Mouse (Mus musculus) embryonic facial prominence, embryonic 15.5 days (tissue): ENCODE data around the gene Olfr70. TPM values are rescaled to one million over a fixed set of nuclear protein-coding genes. Genes with fewer than 3 reads are reported as not detected.

Source experiments
- ATAC-seq: fragments of 200-750 bp; cut with Nextera tagmentation; 2 replicates; pipeline ENCODE4 v1.8.0; 2017; ENCODE audit warnings: low read depth, moderate TSS enrichment; ENCODE audit not compliant: insufficient number of reproducible peaks, low FRiP score, low TSS enrichment
- H3K27ac ChIP-seq: fragments of 300-500 bp; sonication (generic); replicated peaks from 2 replicates; pipeline ENCODE4 v1.5.1; 2015; ENCODE audit warnings: mild to moderate bottlenecking, inconsistent platforms
- H3K27me3 ChIP-seq: fragments of 300-500 bp; sonication (generic); 2 replicates; pipeline ENCODE4 v1.6.1; 2015; ENCODE audit warnings: inconsistent platforms
- H3K36me3 ChIP-seq: fragments of 300-500 bp; sonication (generic); 2 replicates; pipeline ENCODE4 v1.6.1; 2015; ENCODE audit warnings: mild to moderate bottlenecking, inconsistent platforms
- H3K4me1 ChIP-seq: fragments of 300-500 bp; sonication (generic); 2 replicates; pipeline ENCODE4 v1.6.1; 2015; ENCODE audit warnings: inconsistent platforms
- H3K4me2 ChIP-seq: fragments of 300-500 bp; sonication (generic); replicated peaks from 2 replicates; pipeline ENCODE4 v1.6.1; 2015; ENCODE audit warnings: mild to moderate bottlenecking, inconsistent platforms
- H3K4me3 ChIP-seq: fragments of 300-500 bp; sonication (generic); replicated peaks from 2 replicates; pipeline ENCODE4 v1.5.1; 2015; ENCODE audit warnings: mild to moderate bottlenecking, inconsistent platforms
- H3K9ac ChIP-seq: fragments of 300-500 bp; sonication (generic); 2 replicates; pipeline ENCODE4 v1.6.1; 2015; ENCODE audit warnings: inconsistent platforms
- H3K9me3 ChIP-seq: fragments of 300-500 bp; sonication (generic); replicated peaks from 2 replicates; pipeline ENCODE4 v1.6.1; 2016; ENCODE audit warnings: inconsistent platforms
- WGBS: fragments of 180-500 bp; shearing (Covaris S2); methylation state at CpG from one replicate; pipeline ENCODE4 v1.1.7; 2015; 5-methylcytosine and 5-hydroxymethylcytosine counted together
- polyA plus RNA-seq: library from polyadenylated mRNA; unstranded; fragments of >200 nt; fragmentation: Nextera tagmentation; extraction: Ambion mirVana; gene quantifications from 2 replicates; pipeline ENCODE4 v1.2.1, GENCODE M21; 2015

The Olfr70 gene
- polyA plus RNA-seq, 1 experiment from 2014 or later = not detected

DNA sequence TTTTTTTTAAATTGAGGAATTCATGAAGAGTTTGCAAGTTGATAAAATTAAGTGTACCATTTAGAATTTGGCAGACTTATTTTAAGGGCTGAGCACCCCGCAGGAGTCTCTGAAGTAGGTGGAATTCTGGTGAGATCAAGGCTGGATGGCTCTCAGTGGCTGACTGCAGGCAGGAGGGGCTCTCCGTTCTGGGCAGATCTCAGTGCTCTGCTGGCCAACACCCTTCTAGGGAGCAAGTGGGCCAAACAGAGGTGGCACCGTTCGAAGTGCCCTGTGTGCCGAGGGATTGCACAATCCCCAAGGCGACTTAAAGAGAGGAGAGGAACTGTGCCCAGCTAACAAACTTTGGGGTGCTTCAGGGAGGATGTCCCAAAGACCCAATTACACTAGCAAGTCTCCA lies 9.3 kb upstream of the Olfr70 start, which contains the start of gene Olfr71:
TSS of gene Olfr71 (minus strand) at position 387 of the 400 bp plus-strand sequence.
- Histone ChIP-seq H3K4me3 (no peak within 1 kb of the TSS), H3K4me1 (peaks cover 6% of the 10 kb centered on the region; the same call in 1 of the 2 replicates), H3K27ac (no peak within 1 kb of the TSS), H3K36me3 (no peaks in the 10 kb centered on the region), H3K9me3 (no peaks in the 10 kb centered on the region), H3K4me2 (no peak within 1 kb of the TSS), H3K9ac (no peak within 1 kb of the TSS), H3K27me3 (no peaks in the 10 kb centered on the region)
- WGBS = 60% methylated on average over 6 of the region's 6 CpGs
- no peak for ATAC-seq

DNA sequence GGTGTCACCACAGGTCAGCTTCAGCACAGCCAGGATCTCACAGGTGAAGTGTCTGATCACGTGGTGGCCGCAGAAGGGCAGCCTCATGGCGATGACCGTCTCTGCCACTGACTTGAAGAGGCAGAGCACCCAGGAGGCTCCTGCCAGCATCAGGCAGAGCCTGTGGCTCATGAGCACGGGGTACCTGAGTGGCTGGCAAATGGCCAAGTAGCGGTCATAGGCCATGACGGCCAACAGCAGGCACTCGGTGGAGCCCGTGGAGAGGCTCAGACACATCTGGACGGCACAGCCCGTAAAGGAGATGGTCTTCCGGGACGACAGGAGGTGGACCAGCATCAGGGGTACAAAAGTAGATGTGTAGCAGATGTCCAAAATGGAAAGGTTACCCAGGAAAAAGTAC lies 5.4 kb upstream of the Olfr70 start:
- Histone ChIP-seq H3K36me3 (no peaks in the 10 kb centered on the region), H3K9me3 (no peaks in the 10 kb centered on the region), H3K27me3 (no peaks in the 10 kb centered on the region), H3K4me1 (no peaks in the 10 kb centered on the region), H3K9ac (no peak overlapping the region), H3K4me3 (no peak overlapping the region), H3K27ac (no peak overlapping the region), H3K4me2 (no peak overlapping the region)
- ATAC-seq = no peak
- 82% methylated on average over 13 of the region's 13 CpGs for WGBS

DNA sequence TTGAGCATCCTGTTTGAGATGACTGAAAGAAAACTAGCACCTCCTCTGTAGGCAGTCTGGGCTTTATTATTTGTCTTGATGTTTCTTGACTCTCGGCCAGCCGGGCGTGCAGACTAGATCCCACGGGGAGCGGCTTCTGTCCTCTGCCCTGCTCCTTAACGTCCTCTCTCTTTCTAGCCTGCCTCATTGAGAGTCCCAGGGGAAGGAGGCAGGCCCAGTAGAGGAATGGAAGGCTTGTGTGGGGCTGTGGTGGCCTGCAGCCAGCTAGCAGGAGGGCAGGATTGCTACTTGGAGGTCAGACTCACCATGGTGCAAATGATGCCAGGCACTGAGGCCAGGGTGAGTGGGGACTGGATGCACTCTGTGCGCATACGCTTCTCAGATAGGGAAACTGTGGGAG lies 3.2 kb upstream of the Olfr70 start:
- ATAC-seq = no peak

DNA sequence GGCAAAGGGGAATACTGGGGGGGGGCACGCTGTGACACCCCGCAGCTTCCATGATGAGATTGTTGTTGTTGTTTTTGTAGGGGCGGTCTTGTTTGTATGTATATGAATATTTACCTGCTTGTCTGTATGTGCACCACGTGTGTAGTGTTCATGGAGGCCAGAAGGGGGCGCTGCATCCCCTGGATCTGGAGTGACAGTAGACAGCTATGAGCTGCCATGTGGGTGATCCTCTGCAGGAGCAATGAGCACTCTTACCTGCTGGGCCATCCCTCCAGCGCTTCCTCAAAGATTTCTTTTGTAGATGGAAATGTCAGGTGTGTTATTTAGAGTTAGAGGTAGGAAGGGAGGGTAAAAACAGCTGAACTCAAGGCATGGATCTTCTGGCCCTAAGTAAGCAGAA lies 2.8 kb upstream of the Olfr70 start:
- Histone ChIP-seq H3K9me3 (no peaks in the 10 kb centered on the region), H3K4me2 (no peak overlapping the region), H3K4me1 (no peaks in the 10 kb centered on the region), H3K4me3 (no peak overlapping the region), H3K27ac (no peak overlapping the region), H3K27me3 (no peaks in the 10 kb centered on the region), H3K36me3 (no peaks in the 10 kb centered on the region), H3K9ac (no peak overlapping the region)
- no peak for ATAC-seq
- WGBS = 77% methylated on average over 6 of the region's 6 CpGs

More for the DNA sequence above, 3.2 kb upstream of the Olfr70 start:
- no peak overlapping the region for H3K9ac ChIP-seq
- H3K27me3 ChIP-seq = no peaks in the 10 kb centered on the region
- no peaks in the 10 kb centered on the region for H3K9me3 ChIP-seq
- H3K36me3 ChIP-seq = no peaks in the 10 kb centered on the region
- no peaks in the 10 kb centered on the region for H3K4me1 ChIP-seq
- H3K4me3 ChIP-seq = no peak overlapping the region
- no peak overlapping the region for H3K4me2 ChIP-seq
- no peak overlapping the region for H3K27ac ChIP-seq
- 76% methylated on average over 8 of the region's 8 CpGs for WGBS

DNA sequence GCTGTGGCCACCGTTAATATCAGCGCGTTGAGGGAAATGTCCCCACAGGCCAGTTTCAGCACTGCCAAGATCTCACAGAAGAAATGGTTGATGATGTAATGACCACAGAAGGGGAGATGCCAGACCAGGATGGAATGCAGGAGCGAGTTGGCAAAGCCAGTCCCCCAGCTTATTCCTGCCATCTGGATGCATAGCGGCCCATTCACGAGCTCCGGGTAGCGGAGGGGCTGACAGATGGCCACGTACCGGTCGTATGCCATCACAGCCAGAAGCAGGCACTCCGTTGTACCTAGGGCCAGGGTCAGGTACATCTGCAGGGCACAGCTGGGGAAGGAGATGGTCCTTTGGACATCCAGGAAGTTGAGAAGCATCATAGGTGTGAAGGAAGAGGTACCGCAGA lies 4.0 kb downstream of the Olfr70 start:
- Histone ChIP-seq H3K4me1 (0 out of 2 replicates have a peak, but pooled peaks cover 7% of the 10 kb centered on the region), H3K4me2 (no peak overlapping the region), H3K27ac (no peak overlapping the region), H3K4me3 (no peak overlapping the region), H3K27me3 (no peaks in the 10 kb centered on the region), H3K9me3 (no peaks in the 10 kb centered on the region), H3K9ac (no peak overlapping the region), H3K36me3 (no peaks in the 10 kb centered on the region)
- WGBS = 86% methylated on average over 13 of the region's 13 CpGs
- no peak for ATAC-seq

DNA sequence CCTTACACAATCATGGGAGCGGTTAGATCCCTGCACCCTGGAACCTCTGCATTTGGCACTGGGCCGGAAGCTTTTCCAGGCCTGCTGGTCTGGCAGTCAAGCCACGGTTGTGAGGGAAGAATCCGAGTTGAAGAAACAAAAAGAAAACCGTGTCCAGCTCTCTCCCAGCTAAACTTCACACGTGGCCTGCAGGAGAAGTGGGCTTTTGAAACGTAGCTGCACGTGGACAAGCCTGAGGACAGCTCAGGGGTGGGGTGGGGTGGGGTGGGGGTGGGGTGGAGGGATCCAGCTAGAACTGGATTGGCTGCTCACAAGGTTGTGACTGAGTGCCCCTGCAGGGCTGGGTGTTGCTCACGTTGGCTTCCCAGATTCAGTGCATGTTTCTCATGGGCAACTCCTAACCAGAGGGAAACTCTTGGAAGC lies 5.3 kb downstream of the Olfr70 start:
- Histone ChIP-seq H3K27me3 (no peaks in the 10 kb centered on the region), H3K4me3 (no peak overlapping the region), H3K36me3 (no peaks in the 10 kb centered on the region; the same call in 1 of the 2 replicates), H3K4me2 (no peak overlapping the region), H3K9me3 (no peaks in the 10 kb centered on the region), H3K27ac (no peak overlapping the region), H3K9ac (no peak overlapping the region), H3K4me1 (0 out of 2 replicates have a peak, but pooled peaks cover 7% of the 10 kb centered on the region)
- WGBS = 21% methylated on average over 9 of the region's 9 CpGs
- ATAC-seq = no peak

DNA sequence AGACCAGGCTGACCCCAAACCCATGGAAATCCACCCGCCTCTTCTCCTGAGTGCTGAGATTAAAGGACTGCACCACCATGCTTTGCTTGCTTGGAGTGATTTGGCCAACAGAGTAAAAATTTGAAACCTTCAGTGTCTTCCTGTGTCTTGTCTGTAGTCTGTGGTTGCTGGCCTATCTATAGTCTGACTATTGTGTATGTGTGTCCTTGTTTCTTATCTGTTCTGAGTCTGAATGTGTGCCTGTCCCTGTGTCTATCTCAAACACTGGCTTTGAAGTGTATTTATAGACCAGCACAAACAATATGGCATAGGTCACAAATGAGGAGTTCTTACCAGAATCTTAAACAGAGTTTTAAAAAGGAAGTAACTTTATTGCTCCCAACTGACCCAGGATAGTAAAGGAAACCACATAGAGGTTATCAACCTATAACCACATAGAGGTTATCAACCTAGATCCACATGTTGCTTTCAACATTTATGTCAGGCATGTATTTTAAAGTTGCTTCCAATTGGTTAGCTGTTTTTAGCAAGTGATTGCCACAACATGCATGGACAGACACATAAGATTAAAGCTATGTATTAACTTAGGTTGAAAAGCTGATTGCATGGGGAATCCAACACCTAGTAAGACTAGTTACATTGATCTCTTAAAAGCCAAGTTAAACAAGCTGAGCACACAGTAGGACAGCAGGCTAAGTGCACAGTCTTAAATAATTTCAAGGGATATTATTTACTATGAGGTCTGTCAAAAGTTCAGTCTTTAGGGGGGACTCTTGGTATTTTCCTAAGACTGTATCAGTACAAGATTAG lies 6.0 kb downstream of the Olfr70 start:
- WGBS = 84% methylated on average over 1 of the region's 1 CpGs
- H3K27ac ChIP-seq = no peak overlapping the region
- peaks cover 6% of the 10 kb centered on the region for H3K36me3 ChIP-seq
- H3K9me3 ChIP-seq = no peaks in the 10 kb centered on the region
- ATAC-seq = no peak
- H3K9ac ChIP-seq = no peak overlapping the region
- H3K4me2 ChIP-seq = no peak overlapping the region
- H3K27me3 ChIP-seq = no peaks in the 10 kb centered on the region
- H3K4me3 ChIP-seq = no peak overlapping the region
- H3K4me1 ChIP-seq = 0 out of 2 replicates have a peak, but pooled peaks cover 7% of the 10 kb centered on the region

DNA sequence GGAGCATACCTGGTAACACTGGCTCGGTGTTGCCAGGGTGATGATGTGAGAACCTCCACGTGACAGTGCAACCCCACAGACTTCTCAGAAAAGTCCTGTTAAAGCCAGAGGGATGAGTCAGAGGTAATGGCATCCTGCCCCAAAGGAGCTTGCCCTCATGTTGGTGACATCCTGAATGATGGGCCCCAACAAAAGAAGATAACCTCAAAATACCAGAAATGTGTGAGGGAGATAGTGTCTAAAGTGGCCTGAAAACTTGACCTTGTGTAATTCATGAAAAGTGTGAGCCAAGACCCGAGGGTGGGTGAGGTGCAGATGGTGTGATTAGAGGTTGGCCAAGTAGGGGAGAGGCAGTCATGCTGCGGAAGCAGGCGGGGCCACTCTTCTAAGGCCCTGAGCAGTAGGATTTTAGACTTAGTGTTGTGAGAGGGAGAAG lies 6.8 kb downstream of the Olfr70 start:
- Histone ChIP-seq H3K27me3 (no peaks in the 10 kb centered on the region), H3K4me2 (no peak overlapping the region), H3K9ac (no peak overlapping the region), H3K27ac (no peak overlapping the region), H3K36me3 (peaks cover 12% of the 10 kb centered on the region), H3K9me3 (no peaks in the 10 kb centered on the region), H3K4me3 (no peak overlapping the region), H3K4me1 (0 out of 2 replicates have a peak, but pooled peaks cover 7% of the 10 kb centered on the region)
- 67% methylated on average over 5 of the region's 5 CpGs for WGBS
- no peak for ATAC-seq

DNA sequence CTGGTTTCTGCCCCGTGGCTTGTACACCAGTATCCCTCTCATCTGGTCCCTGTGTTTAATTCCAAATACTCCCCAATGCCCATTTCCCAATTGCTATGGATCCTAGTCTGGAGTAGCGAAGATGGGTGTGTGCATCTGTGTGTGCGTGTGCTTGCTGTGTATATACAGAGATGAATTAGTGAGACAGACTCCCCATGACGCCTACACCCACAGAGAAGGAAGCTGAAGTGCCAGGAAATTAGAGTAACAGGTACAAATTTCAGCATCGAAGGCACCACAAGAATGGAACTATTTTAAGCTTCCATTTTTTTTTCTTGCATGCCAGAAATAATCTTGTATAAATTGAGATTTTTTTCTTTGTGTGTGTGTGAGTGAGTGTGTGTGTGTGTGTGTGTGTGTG lies 9.6 kb downstream of the Olfr70 start:
- H3K4me3 ChIP-seq = no peak overlapping the region
- no peak overlapping the region for H3K27ac ChIP-seq
- ATAC-seq = no peak
- no peak overlapping the region for H3K4me2 ChIP-seq
- 0 out of 2 replicates have a peak, but pooled peaks cover 7% of the 10 kb centered on the region for H3K4me1 ChIP-seq
- H3K36me3 ChIP-seq = peaks cover 25% of the 10 kb centered on the region
- H3K9me3 ChIP-seq = no peaks in the 10 kb centered on the region
- no peaks in the 10 kb centered on the region for H3K27me3 ChIP-seq
- no peak overlapping the region for H3K9ac ChIP-seq
- 74% methylated on average over 5 of the region's 5 CpGs for WGBS

DNA sequence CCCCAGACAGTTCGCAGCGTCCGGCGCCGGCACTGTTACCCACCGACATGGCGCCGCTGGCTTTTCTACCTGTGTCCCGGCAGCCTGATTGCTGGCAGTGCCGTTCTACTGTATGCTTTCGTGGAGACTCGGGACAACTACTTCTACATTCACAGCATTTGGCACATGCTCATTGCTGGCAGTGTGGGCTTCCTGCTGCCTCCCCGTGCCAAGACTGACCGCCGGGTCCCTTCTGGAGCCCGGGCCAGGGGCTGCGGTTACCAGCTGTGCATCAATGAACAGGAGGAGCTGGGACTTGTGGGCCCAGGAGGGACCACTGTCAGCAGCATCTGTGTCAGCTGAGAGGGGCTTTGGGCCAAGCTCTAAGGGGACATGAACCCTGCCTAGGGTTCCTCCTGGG lies 10.6 kb downstream of the Olfr70 start:
- Histone ChIP-seq H3K4me2 (no peak overlapping the region), H3K9me3 (no peaks in the 10 kb centered on the region), H3K9ac (no peak overlapping the region), H3K27me3 (no peaks in the 10 kb centered on the region), H3K4me3 (no peak overlapping the region), H3K4me1 (no peaks in the 10 kb centered on the region), H3K27ac (no peak overlapping the region), H3K36me3 (peaks cover 33% of the 10 kb centered on the region)
- ATAC-seq = no peak
- WGBS = 93% methylated on average over 17 of the region's 17 CpGs

DNA sequence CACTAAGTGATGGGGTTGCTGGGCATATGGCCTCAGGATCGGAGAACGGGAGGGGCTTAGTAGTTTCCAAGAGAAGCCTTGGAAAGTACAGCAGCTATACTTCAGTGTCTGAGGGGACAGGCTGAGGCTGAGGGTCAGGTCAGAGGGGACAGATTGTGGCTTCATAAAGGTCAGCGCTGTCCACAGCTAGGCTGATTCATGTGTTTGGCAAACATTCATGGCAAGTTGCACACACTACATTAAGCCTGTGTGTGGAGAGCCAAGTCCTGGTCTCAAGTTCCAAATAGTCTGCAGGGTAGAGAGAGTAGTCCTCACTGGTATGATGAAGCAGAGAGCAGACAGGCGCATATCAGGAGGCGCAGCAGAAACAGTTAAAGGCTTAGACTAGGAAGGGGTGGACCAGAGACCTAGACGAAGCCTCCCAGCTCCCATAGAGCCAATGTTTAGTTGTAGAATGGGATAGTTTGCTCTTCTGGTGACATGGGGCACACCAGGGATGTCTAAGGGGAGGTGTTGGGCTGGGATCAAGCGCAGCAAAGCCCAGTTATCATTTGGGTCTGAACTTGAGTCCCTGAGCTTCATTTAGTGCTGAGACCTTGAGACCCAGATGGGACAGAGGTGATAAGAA lies 21.1 kb downstream of the Olfr70 start:
- Histone ChIP-seq H3K9me3 (no peaks in the 10 kb centered on the region), H3K9ac (no peak overlapping the region), H3K27ac (no peak overlapping the region), H3K27me3 (no peaks in the 10 kb centered on the region), H3K4me2 (no peak overlapping the region), H3K36me3 (peaks cover 37% of the 10 kb centered on the region), H3K4me1 (no peaks in the 10 kb centered on the region), H3K4me3 (no peak overlapping the region)
- ATAC-seq = no peak
- WGBS = 88% methylated on average over 7 of the region's 7 CpGs
